Mouse (Mus musculus) bone marrow macrophage, adult 2 months (primary cell): ENCODE results near the gene Fhit. TPM values are rescaled to one million over a fixed set of nuclear protein-coding genes. Genes with fewer than 3 reads are reported as not detected.

Experiments
- H3K27ac ChIP-seq: 2 replicates; pipeline ENCODE4 v1.5.1; 2012; ENCODE audit warnings: low read depth, low read length; ENCODE audit not compliant: insufficient read depth
- H3K4me1 ChIP-seq: 2 replicates; pipeline ENCODE4 v1.6.1; 2012; ENCODE audit warnings: low read length; ENCODE audit not compliant: control insufficient read depth, insufficient read depth
- H3K4me3 ChIP-seq: 2 replicates; pipeline ENCODE4 v1.5.1; 2012; ENCODE audit warnings: mild to moderate bottlenecking, low read length, moderate library complexity; ENCODE audit not compliant: insufficient read depth
- CTCF ChIP-seq: IDR thresholded peaks from 2 replicates; pipeline ENCODE4 v1.5.1; 2012; ENCODE audit warnings: low read depth, mild to moderate bottlenecking, low read length, moderate library complexity
- POLR2A ChIP-seq: IDR thresholded peaks from 2 replicates; pipeline ENCODE4 v1.6.1; 2012; ENCODE audit warnings: mild to moderate bottlenecking, low read depth, low read length, borderline replicate concordance
- polyA plus RNA-seq: library from polyadenylated mRNA; stranded (reverse); fragments of >200 nt; gene quantifications from 2 replicates; pipeline ENCODE4 v1.2.4, GENCODE M21; 2012; ENCODE audit not compliant: missing spikeins, insufficient read depth, insufficient read length

The Fhit gene
- polyA plus RNA-seq, 1 experiment, result 3.4 TPM

DNA sequence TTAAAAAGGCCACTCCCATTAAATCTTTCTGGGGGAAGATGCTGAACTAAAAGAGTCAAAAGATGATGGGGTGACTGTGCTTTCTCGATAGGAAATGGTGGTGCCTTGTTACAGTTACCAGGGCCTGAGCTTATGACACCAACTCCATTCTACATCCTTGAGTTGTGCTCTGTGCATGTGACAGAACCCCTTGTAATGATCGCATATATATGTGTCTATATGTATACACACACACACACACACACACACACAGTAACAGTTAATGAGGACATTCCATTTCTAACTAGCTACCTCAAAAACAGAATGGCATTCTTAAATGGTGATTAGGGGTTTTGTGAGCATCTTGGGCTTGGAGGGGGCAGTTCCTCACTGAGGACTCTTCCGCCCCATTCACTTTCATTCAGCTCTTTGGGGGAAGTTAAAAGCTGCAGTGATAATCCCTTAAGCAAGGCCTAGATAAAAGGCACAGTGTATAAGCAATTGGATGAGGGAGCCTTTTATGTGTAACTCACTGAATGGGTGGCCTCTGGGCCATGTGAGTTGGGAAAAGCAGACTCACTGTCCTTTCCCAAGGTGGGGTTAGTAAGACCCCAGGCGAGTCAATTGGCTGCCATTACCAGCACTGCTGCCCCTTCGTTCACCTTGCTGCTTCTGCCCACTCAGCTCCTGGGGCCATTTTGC lies 449.9 kb downstream of the Fhit start:
- TF ChIP-seq CTCF (no peak), POLR2A (no peak)
- H3K4me3 ChIP-seq, result no peak overlapping the region
- no peak overlapping the region for H3K27ac ChIP-seq
- H3K4me1 ChIP-seq, result no peaks in the 10 kb centered on the region

DNA sequence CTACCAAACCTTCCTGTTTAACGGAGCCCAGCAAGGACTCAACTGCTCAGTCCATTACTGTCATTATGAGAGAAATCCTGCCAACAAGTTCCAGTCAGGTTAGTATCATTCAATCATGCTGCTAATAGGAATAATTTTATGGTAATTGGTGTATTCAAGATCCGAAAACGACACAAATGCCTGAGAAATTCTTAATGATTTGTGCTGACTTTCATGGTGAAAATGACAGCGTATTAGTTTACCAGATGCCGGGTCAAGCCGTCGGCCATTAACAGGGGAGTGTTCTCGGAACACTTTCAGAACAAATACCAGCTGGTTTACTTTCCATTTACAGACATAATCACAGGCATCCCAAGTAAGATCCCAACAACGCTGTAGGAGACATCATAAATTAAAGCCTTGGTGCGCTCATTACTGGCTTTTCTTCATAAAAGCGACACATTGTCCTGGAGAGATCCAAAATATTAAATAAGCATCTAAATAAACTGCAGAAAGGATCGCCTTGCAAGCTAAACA lies 451.0 kb downstream of the Fhit start:
- Histone ChIP-seq H3K27ac (no peak overlapping the region), H3K4me1 (no peaks in the 10 kb centered on the region), H3K4me3 (no peak overlapping the region)
- no peak for TF ChIP-seq POLR2A
- no peak for TF ChIP-seq CTCF

- Histone ChIP-seq H3K4me1 (no peaks in the 10 kb centered on the region), H3K4me3 (no peak overlapping the region), H3K27ac (no peak overlapping the region)
- TF ChIP-seq POLR2A, result no peak
These were observed 460.1 kb downstream of the Fhit start for GRCm38 (mm10) chr14:10701707-10702106.

GRCm38 (mm10) chr14:10680041-10680440 lies 481.8 kb downstream of the Fhit start:
- Histone ChIP-seq H3K27ac (no peak overlapping the region), H3K4me1 (no peaks in the 10 kb centered on the region), H3K4me3 (no peak overlapping the region)
- TF ChIP-seq CTCF (no peak), POLR2A (no peak)

- H3K4me3 ChIP-seq, result no peak overlapping the region
- TF ChIP-seq POLR2A (no peak), CTCF (no peak)
- no peaks in the 10 kb centered on the region for H3K4me1 ChIP-seq
- no peak overlapping the region for H3K27ac ChIP-seq
These were observed 482.2 kb downstream of the Fhit start for GRCm38 (mm10) chr14:10679638-10680037.

DNA sequence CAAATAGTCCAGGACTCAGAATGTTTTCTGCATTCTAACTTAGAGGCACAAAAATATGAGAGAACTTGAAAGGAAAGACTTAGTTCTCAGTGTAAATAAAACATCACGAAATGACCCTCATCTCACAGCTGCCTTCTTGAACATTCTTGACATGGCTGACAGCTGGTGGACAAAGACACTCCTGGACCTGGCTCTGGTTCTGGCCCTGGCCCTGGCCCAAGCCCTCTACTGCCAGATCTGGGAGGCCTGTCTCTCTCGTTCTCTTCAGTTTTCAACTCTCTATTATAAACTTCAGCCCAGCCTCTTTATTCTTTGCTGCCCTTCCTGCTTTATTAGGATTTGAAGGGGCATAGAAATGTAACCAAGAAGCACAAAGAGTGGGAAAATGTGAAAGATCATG lies 484.2 kb downstream of the Fhit start:
- TF ChIP-seq CTCF (no peak), POLR2A (no peak)
- Histone ChIP-seq H3K4me1 (no peaks in the 10 kb centered on the region), H3K27ac (no peak overlapping the region), H3K4me3 (no peak overlapping the region)

DNA sequence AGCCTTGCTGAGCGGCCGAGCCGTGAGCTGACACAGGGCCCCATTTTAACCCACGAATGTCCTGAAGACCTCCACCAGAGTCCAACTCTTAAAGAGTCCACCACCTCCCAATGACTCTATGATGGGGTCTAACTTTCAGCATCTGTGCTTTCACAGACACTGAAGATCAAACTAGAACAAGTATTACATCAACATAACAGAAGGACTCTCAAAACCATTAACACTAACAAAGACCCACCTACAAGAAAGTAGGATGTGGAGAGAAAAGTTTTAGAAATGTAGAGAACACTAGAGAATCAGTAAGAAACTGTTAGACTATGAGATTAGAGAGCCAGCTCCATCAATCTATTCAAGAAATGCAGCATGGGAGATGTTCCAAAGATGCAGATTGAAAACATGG lies 501.6 kb downstream of the Fhit start:
- H3K4me1 ChIP-seq, result no peaks in the 10 kb centered on the region
- no peak overlapping the region for H3K27ac ChIP-seq
- TF ChIP-seq CTCF (no peak), POLR2A (no peak)
- no peak overlapping the region for H3K4me3 ChIP-seq

DNA sequence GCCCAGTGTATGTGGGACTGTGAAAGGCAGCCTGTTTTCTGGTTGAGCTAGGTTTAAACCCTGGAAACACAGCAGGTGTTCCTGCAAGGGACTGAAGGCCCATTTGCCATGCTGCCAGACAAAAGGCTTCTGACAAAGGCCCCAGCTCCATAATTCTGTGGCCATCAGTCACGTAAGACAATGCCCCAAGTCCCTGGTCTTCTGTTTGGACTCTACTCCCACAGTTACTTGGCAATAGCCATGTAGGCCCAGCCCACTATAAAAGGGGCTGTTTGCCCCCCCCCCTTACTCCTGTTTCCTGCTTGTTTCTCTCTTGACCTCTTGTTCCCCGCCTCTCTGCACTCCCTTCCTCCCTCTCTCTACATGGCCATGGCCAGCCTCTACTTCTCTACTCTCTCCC lies 502.5 kb downstream of the Fhit start:
- TF ChIP-seq POLR2A (no peak), CTCF (no peak)
- Histone ChIP-seq H3K4me3 (no peak overlapping the region), H3K4me1 (no peaks in the 10 kb centered on the region), H3K27ac (no peak overlapping the region)

DNA sequence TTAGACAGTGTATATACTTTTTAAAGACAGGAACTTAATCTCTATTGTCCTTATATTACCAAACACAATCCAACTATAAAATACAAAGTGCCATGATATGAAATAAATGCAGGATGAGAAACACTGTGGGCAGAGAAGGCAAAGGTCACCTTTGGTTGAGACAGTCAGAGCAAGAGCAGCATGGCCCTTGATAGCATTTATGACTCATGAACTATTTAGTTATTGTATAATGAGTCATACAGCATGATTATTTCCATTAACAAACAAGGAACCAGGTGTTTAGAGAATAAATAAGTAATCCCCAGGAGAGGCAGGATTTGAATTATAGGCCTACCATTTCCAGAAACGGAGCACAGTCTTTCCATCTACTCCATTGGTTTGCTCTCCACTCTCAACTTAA lies 503.6 kb downstream of the Fhit start:
- Histone ChIP-seq H3K27ac (no peak overlapping the region), H3K4me1 (no peaks in the 10 kb centered on the region), H3K4me3 (no peak overlapping the region)
- TF ChIP-seq POLR2A (no peak), CTCF (no peak)

DNA sequence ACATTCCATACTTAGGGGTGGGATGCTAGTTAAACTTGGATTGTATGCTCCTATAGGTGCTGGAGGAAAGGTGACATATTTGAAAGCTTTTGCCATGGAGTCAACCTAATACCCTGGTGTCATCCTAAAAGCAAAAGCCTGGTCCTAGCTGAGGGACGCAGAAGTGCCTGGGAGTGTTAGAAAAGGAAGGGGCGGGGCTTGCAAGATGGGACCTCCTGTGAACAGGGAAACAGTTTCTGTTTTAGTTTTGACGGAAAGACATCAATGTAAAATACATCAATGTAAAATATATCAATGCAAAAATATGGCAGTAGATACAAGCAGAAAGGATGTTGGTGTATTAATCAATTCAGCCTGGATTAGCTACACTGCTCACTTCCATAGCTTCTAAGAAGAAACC lies 504.5 kb downstream of the Fhit start:
- Histone ChIP-seq H3K4me1 (no peaks in the 10 kb centered on the region), H3K27ac (no peak overlapping the region), H3K4me3 (no peak overlapping the region)
- TF ChIP-seq CTCF (no peak), POLR2A (no peak)
